Mouse (Mus musculus) embryonic fibroblast, embryonic 13.5 days (primary cell): ENCODE data around the gene Kcnab2.

Source experiments
- CTCF ChIP-seq: IDR thresholded peaks from 2 replicates; pipeline ENCODE4 v1.5.1; 2011; ENCODE audit warnings: mild to moderate bottlenecking, control low read depth, low read length, moderate library complexity, borderline replicate concordance; ENCODE audit not compliant: insufficient read depth
- POLR2A ChIP-seq: IDR thresholded peaks from 2 replicates; pipeline ENCODE4 v1.6.1; 2011; ENCODE audit warnings: low read depth, mild to moderate bottlenecking, control low read depth, low read length, moderate library complexity

GRCm38 (mm10) chr4:152355672-152356071, 122.0 kb downstream of the Kcnab2 start:
- TF ChIP-seq CTCF (no peak), POLR2A (no peak)
